Mouse (Mus musculus): ENCODE measurements around the gene Eipr1.

Eipr1 gene

GRCm38 (mm10) chr12:28823518-28823917, 71.9 kb downstream of the Eipr1 start:
- no peak for DNase-seq (ENCODE audit: low read depth, low spot score)

GRCm38 (mm10) chr12:28829502-28829901, 77.9 kb downstream of the Eipr1 start:
- DNase-seq (ENCODE audit: low read depth, low spot score), result no peak

- DNase-seq (ENCODE audit: low read depth, low spot score), result no peak
Measured at GRCm38 (mm10) chr12:28830471-28830870, 78.9 kb downstream of the Eipr1 start.

GRCm38 (mm10) chr12:28831066-28831733, 79.6 kb downstream of the Eipr1 start:
- DNase-seq (ENCODE audit: low read depth, low spot score), result peak; percentile 57

- DNase-seq (ENCODE audit: low read depth, low spot score), result no peak
Measured at GRCm38 (mm10) chr12:28834266-28834665, 82.7 kb downstream of the Eipr1 start.

GRCm38 (mm10) chr12:28835683-28836082, 84.1 kb downstream of the Eipr1 start:
- no peak for DNase-seq (ENCODE audit: low read depth, low spot score)

- no peak for DNase-seq (ENCODE audit: low read depth, low spot score)
Measured at GRCm38 (mm10) chr12:28838268-28838667, 86.7 kb downstream of the Eipr1 start.

- DNase-seq (ENCODE audit: low read depth, low spot score), result no peak
Measured at GRCm38 (mm10) chr12:28838971-28839370, 87.4 kb downstream of the Eipr1 start.

- no peak for DNase-seq (ENCODE audit: low read depth, low spot score)
Measured at GRCm38 (mm10) chr12:28841179-28841698, 89.6 kb downstream of the Eipr1 start.

GRCm38 (mm10) chr12:28845811-28846210, 94.2 kb downstream of the Eipr1 start:
- DNase-seq (ENCODE audit: low read depth, low spot score), result no peak

GRCm38 (mm10) chr12:28847401-28847800, 95.8 kb downstream of the Eipr1 start:
- no peak for DNase-seq (ENCODE audit: low read depth, low spot score)

- DNase-seq (ENCODE audit: low read depth, low spot score), result no peak
Measured at GRCm38 (mm10) chr12:28848726-28849612, 97.4 kb downstream of the Eipr1 start.

- DNase-seq (ENCODE audit: low read depth, low spot score), result no peak
Measured at GRCm38 (mm10) chr12:28859495-28860263, 108.1 kb downstream of the Eipr1 start.

- DNase-seq (ENCODE audit: low read depth, low spot score), result no peak
Measured at GRCm38 (mm10) chr12:28860264-28860560, 108.6 kb downstream of the Eipr1 start.

- DNase-seq (ENCODE audit: low read depth, low spot score), result no peak
Measured at GRCm38 (mm10) chr12:28863260-28863659, 111.7 kb downstream of the Eipr1 start.

GRCm38 (mm10) chr12:28866121-28866520, 114.5 kb downstream of the Eipr1 start:
- no peak for DNase-seq (ENCODE audit: low read depth, low spot score)

- DNase-seq (ENCODE audit: low read depth, low spot score), result no peak
Measured at GRCm38 (mm10) chr12:28868794-28869193, 117.2 kb downstream of the Eipr1 start.

GRCm38 (mm10) chr12:28872271-28872670, 120.7 kb downstream of the Eipr1 start:
- no peak for DNase-seq (ENCODE audit: low read depth, low spot score)

GRCm38 (mm10) chr12:28874781-28875251, 123.2 kb downstream of the Eipr1 start:
- no peak for DNase-seq (ENCODE audit: low read depth, low spot score)

- no peak for DNase-seq (ENCODE audit: low read depth, low spot score)
Measured at GRCm38 (mm10) chr12:28875471-28875870, 123.9 kb downstream of the Eipr1 start.

GRCm38 (mm10) chr12:28880471-28880870, 128.9 kb downstream of the Eipr1 start:
- no peak for DNase-seq (ENCODE audit: low read depth, low spot score)

GRCm38 (mm10) chr12:28887712-28888111, 136.1 kb downstream of the Eipr1 start:
- no peak for DNase-seq (ENCODE audit: low read depth, low spot score)
